Mouse (Mus musculus): Measurements from ENCODE around the gene Ndufa4l2. TPM values are rescaled to one million over a fixed set of nuclear protein-coding genes. Genes with fewer than 3 reads are reported as not detected.

Gene Ndufa4l2
- polyA plus RNA-seq, 1 experiment from 2014 or later: 10.1 TPM

GRCm38 (mm10) chr10:127557397-127557796 is 42.6 kb downstream of the Ndufa4l2 start:
- ATAC-seq (ENCODE audit: low FRiP score, low read depth): no peak
- peaks cover 100% of the 10 kb centered on the region for H3K36me3 ChIP-seq

GRCm38 (mm10) chr10:127561145-127561544 is 46.4 kb downstream of the Ndufa4l2 start:
- Histone ChIP-seq H3K4me1 (peaks cover 8% of the 10 kb centered on the region), H3K4me3 (no peak overlapping the region), H3K9ac (no peak overlapping the region), H3K36me3 (peaks cover 95% of the 10 kb centered on the region), H3K27me3 (no peaks in the 10 kb centered on the region), H3K9me3 (no peaks in the 10 kb centered on the region), H3K4me2 (replicated peaks) (no peak overlapping the region), H3K27ac (no peak overlapping the region)
- ATAC-seq (ENCODE audit: low FRiP score, low read depth): no peak

More at GRCm38 (mm10) chr10:127557397-127557796, 42.6 kb downstream of the Ndufa4l2 start:
- Histone ChIP-seq H3K9ac (no peak overlapping the region), H3K4me2 (replicated peaks) (no peak overlapping the region), H3K27me3 (no peaks in the 10 kb centered on the region), H3K9me3 (no peaks in the 10 kb centered on the region), H3K27ac (no peak overlapping the region), H3K4me1 (no peaks in the 10 kb centered on the region), H3K4me3 (no peak overlapping the region)
- WGBS: 86% methylated on average over 13 of the region's 13 CpGs

- H3K4me3 ChIP-seq: no peak overlapping the region
- 70% methylated on average over 8 of the region's 8 CpGs for WGBS
- H3K4me1 ChIP-seq: peaks cover 8% of the 10 kb centered on the region
- no peak; the same call in 1 of the 2 replicates for ATAC-seq (ENCODE audit: low FRiP score, low read depth)
- H3K9ac ChIP-seq: peak overlapping the region; percentile 39; the same call in 1 of the 2 replicates
- H3K27ac ChIP-seq: no peak overlapping the region
- H3K27me3 ChIP-seq: no peaks in the 10 kb centered on the region
- H3K9me3 ChIP-seq: no peaks in the 10 kb centered on the region
- peaks cover 91% of the 10 kb centered on the region for H3K36me3 ChIP-seq
- H3K4me2 ChIP-seq (replicated peaks): no peak overlapping the region
Observed at GRCm38 (mm10) chr10:127563840-127564239, 49.1 kb downstream of the Ndufa4l2 start.

GRCm38 (mm10) chr10:127564301-127564700 is 49.5 kb downstream of the Ndufa4l2 start:
- Histone ChIP-seq H3K27ac (no peak overlapping the region), H3K9ac (no peak overlapping the region), H3K9me3 (no peaks in the 10 kb centered on the region), H3K4me2 (replicated peaks) (no peak overlapping the region), H3K4me1 (peaks cover 8% of the 10 kb centered on the region), H3K4me3 (no peak overlapping the region), H3K36me3 (peaks cover 91% of the 10 kb centered on the region), H3K27me3 (no peaks in the 10 kb centered on the region)
- 55% methylated on average over 13 of the region's 13 CpGs for WGBS
- ATAC-seq (ENCODE audit: low FRiP score, low read depth): peak; percentile 34; the same call in 1 of the 2 replicates

Other genes starting within 250 kb of the Ndufa4l2 start
- 188 and 192 TPM in 2 replicates for gene Dctn2, start 248.6 kb upstream of the Ndufa4l2 start, polyA plus RNA-seq (2015; fragmentation: Nextera tagmentation; extraction: Ambion mirVana)
- 15.0 and 16.7 TPM in 2 replicates for gene Mbd6, start 225.9 kb upstream of the Ndufa4l2 start, polyA plus RNA-seq (2015; fragmentation: Nextera tagmentation; extraction: Ambion mirVana)
- gene Mars, start 203.2 kb upstream of the Ndufa4l2 start, polyA plus RNA-seq (2015; fragmentation: Nextera tagmentation; extraction: Ambion mirVana): 118 and 122 TPM in 2 replicates
- 5.2 and 5.4 TPM in 2 replicates for gene Arhgap9, start 193.0 kb upstream of the Ndufa4l2 start, polyA plus RNA-seq (2015; fragmentation: Nextera tagmentation; extraction: Ambion mirVana)
- gene Gli1, start 173.0 kb upstream of the Ndufa4l2 start, polyA plus RNA-seq (2015; fragmentation: Nextera tagmentation; extraction: Ambion mirVana): 14.8 and 16.5 TPM in 2 replicates
- 0.04 and 0.05 TPM in 2 replicates for gene Inhbe, start 160.6 kb upstream of the Ndufa4l2 start, polyA plus RNA-seq (2015; fragmentation: Nextera tagmentation; extraction: Ambion mirVana)
- gene Inhbc, start 144.5 kb upstream of the Ndufa4l2 start, polyA plus RNA-seq (2015; fragmentation: Nextera tagmentation; extraction: Ambion mirVana): not detected in 2 replicates
- gene R3hdm2, start 134.6 kb upstream of the Ndufa4l2 start, polyA plus RNA-seq (2015; fragmentation: Nextera tagmentation; extraction: Ambion mirVana): 43.3 and 54.5 TPM in 2 replicates
- gene Stac3, start 13.3 kb upstream of the Ndufa4l2 start, polyA plus RNA-seq (2015; fragmentation: Nextera tagmentation; extraction: Ambion mirVana): 20.8 and 20.9 TPM in 2 replicates
- 97.4 and 98.1 TPM in 2 replicates for gene Shmt2, start 7.5 kb downstream of the Ndufa4l2 start, polyA plus RNA-seq (2015; fragmentation: Nextera tagmentation; extraction: Ambion mirVana)
- gene Nxph4, start 19.6 kb downstream of the Ndufa4l2 start, polyA plus RNA-seq (2015; fragmentation: Nextera tagmentation; extraction: Ambion mirVana): 10.7 and 12.5 TPM in 2 replicates
- gene Lrp1, start 106.2 kb downstream of the Ndufa4l2 start, polyA plus RNA-seq (2015; fragmentation: Nextera tagmentation; extraction: Ambion mirVana): 123 and 127 TPM in 2 replicates
- 14.3 and 15.0 TPM in 2 replicates for gene Stat6, start 128.0 kb downstream of the Ndufa4l2 start, polyA plus RNA-seq (2015; fragmentation: Nextera tagmentation; extraction: Ambion mirVana)
- gene Nemp1, start 151.9 kb downstream of the Ndufa4l2 start, polyA plus RNA-seq (2015; fragmentation: Nextera tagmentation; extraction: Ambion mirVana): 9.3 and 9.9 TPM in 2 replicates
- 18.1 and 18.5 TPM in 2 replicates for gene Nab2, start 153.6 kb downstream of the Ndufa4l2 start, polyA plus RNA-seq (2015; fragmentation: Nextera tagmentation; extraction: Ambion mirVana)
- gene Myo1a, start 190.2 kb downstream of the Ndufa4l2 start, polyA plus RNA-seq (2015; fragmentation: Nextera tagmentation; extraction: Ambion mirVana): 0.31 and 0.42 TPM in 2 replicates
- gene Tac2, start 209.5 kb downstream of the Ndufa4l2 start, polyA plus RNA-seq (2015; fragmentation: Nextera tagmentation; extraction: Ambion mirVana): 0.70 and 1.8 TPM in 2 replicates
- 3.9 and 4.0 TPM in 2 replicates for gene Zbtb39, start 224.6 kb downstream of the Ndufa4l2 start, polyA plus RNA-seq (2015; fragmentation: Nextera tagmentation; extraction: Ambion mirVana)
- gene Gpr182, start 236.8 kb downstream of the Ndufa4l2 start, polyA plus RNA-seq (2015; fragmentation: Nextera tagmentation; extraction: Ambion mirVana): 0.54 and 0.71 TPM in 2 replicates
- gene Rdh1, start 244.8 kb downstream of the Ndufa4l2 start, polyA plus RNA-seq (2015; fragmentation: Nextera tagmentation; extraction: Ambion mirVana): not detected in 2 replicates
- gene Rdh16f1, start 244.8 kb downstream of the Ndufa4l2 start, polyA plus RNA-seq (2015; fragmentation: Nextera tagmentation; extraction: Ambion mirVana): not detected in 2 replicates